ENCODE assay signal across 27 mouse cellular contexts in genomic region chr2:114020210-114020563, GRCm38 (mm10). TPM values are rescaled to one million over a fixed set of nuclear protein-coding genes. Genes with fewer than 3 reads are reported as not detected.
DNase-seq lines count a peak whose midpoint lies in the region; ATAC-seq lines count a peak whose summit lies in the region.
"Had no signal": no experiment of that assay in that cellular context is flagged by ENCODE, and none has a peak within 500 bp of the region (broad histone marks: within the 10 kb centered on the region; RNA-seq: fewer than 3 reads in every experiment).

No protein-coding gene starts in this region.

- H3K4me3 ChIP-seq in hindbrain, embryonic 11.5 days (ENCODE audit: low read depth, low read length): no peak overlapping the region
- H3K4me3 ChIP-seq in hindbrain, embryonic 10.5 days: no peak overlapping the region
- H3K4me3 ChIP-seq in midbrain, embryonic 11.5 days (ENCODE audit: low read depth, low read length): no peak overlapping the region
- no peak overlapping the region for H3K4me3 ChIP-seq in midbrain, embryonic 16.5 days (ENCODE audit: low read depth, low read length)
- no peak overlapping the region for H3K4me3 ChIP-seq in forebrain, embryonic 14.5 days (ENCODE audit: low read depth, low read length)
- no peak overlapping the region for H3K4me3 ChIP-seq in forebrain, embryonic 15.5 days
- no peak overlapping the region for H3K4me3 ChIP-seq in kidney, embryonic 15.5 days (replicated peaks)
- H3K4me3 ChIP-seq: embryonic facial prominence, embryonic 12.5 days; embryonic facial prominence, embryonic 15.5 days; heart, embryonic 12.5 days; heart, embryonic 15.5 days; hindbrain, embryonic 12.5 days; hindbrain, embryonic 15.5 days had no signal

- DNase-seq in hindbrain, embryonic 11.5 days (ENCODE audit: low spot score): no peak
- DNase-seq in hindbrain, embryonic 10.5 days (ENCODE audit: low spot score): no peak
- peak; percentile 31 for DNase-seq in midbrain, embryonic 11.5 days (ENCODE audit: low spot score, missing footprints)
- no peak for DNase-seq in forebrain, embryonic 14.5 days (ENCODE audit: low spot score)
- DNase-seq in neural tube, embryonic 10.5 days (ENCODE audit: extremely low spot score, low spot score): no peak
- DNase-seq: adrenal gland, adult 2 months; adrenal gland, postnatal 14 days; cerebellum, adult 11 months; cerebellum, adult 2 months; cerebellum, adult 9-11 months; cerebellum, postnatal 25 days; gastrocnemius, postnatal 14 days; heart, adult 11 months; heart, postnatal 10 days; heart, postnatal 36 days; kidney, adult 11 months had no signal

- ATAC-seq in hindbrain, embryonic 11.5 days (ENCODE audit: low FRiP score): peak; percentile 58
- ATAC-seq in midbrain, embryonic 11.5 days (ENCODE audit: low FRiP score): no peak
- ATAC-seq in midbrain, embryonic 16.5 days: no peak
- peak; percentile 51; the same call in 1 of the 2 replicates for ATAC-seq in forebrain, embryonic 14.5 days
- ATAC-seq in forebrain, embryonic 15.5 days (replicated peaks): peak; percentile 65
- ATAC-seq in kidney, embryonic 15.5 days (replicated peaks; ENCODE audit: low FRiP score): no peak
- ATAC-seq: CD4-positive, CD25-positive, alpha-beta regulatory T cell, adult 4 months had no signal

- no peak overlapping the region for H3K9ac ChIP-seq in hindbrain, embryonic 11.5 days (ENCODE audit: low read depth, low read length)
- H3K9ac ChIP-seq in midbrain, embryonic 11.5 days (ENCODE audit: low read length): no peak overlapping the region
- no peak overlapping the region for H3K9ac ChIP-seq in midbrain, embryonic 16.5 days (ENCODE audit: low read depth, low read length)
- H3K9ac ChIP-seq in forebrain, embryonic 14.5 days (ENCODE audit: low read length): no peak overlapping the region
- no peak overlapping the region for H3K9ac ChIP-seq in forebrain, embryonic 15.5 days (replicated peaks)
- no peak overlapping the region for H3K9ac ChIP-seq in kidney, embryonic 15.5 days
- H3K9ac ChIP-seq: embryonic facial prominence, embryonic 12.5 days; embryonic facial prominence, embryonic 15.5 days; heart, embryonic 12.5 days; heart, embryonic 15.5 days; hindbrain, embryonic 12.5 days; hindbrain, embryonic 15.5 days had no signal

- H3K36me3 ChIP-seq in hindbrain, embryonic 11.5 days (ENCODE audit: control insufficient read depth, insufficient read depth, low read length): no peaks in the 10 kb centered on the region
- no peaks in the 10 kb centered on the region for H3K36me3 ChIP-seq in hindbrain, embryonic 10.5 days
- H3K36me3 ChIP-seq in midbrain, embryonic 11.5 days (ENCODE audit: control insufficient read depth, insufficient read depth, low read length): no peaks in the 10 kb centered on the region
- H3K36me3 ChIP-seq in midbrain, embryonic 16.5 days (ENCODE audit: control insufficient read depth, insufficient read depth, low read length): no peaks in the 10 kb centered on the region; the same call in none of the 2 replicates
- H3K36me3 ChIP-seq in forebrain, embryonic 14.5 days (ENCODE audit: control insufficient read depth, insufficient read depth, low read length): no peaks in the 10 kb centered on the region
- H3K36me3 ChIP-seq in forebrain, embryonic 15.5 days: no peaks in the 10 kb centered on the region
- no peaks in the 10 kb centered on the region for H3K36me3 ChIP-seq in kidney, embryonic 15.5 days
- H3K36me3 ChIP-seq: embryonic facial prominence, embryonic 12.5 days; embryonic facial prominence, embryonic 15.5 days; heart, embryonic 12.5 days; heart, embryonic 15.5 days; hindbrain, embryonic 12.5 days; hindbrain, embryonic 15.5 days had no signal

- H3K27ac ChIP-seq in hindbrain, embryonic 11.5 days (ENCODE audit: low read depth, low read length): no peak overlapping the region
- no peak overlapping the region for H3K27ac ChIP-seq in hindbrain, embryonic 10.5 days
- H3K27ac ChIP-seq in midbrain, embryonic 11.5 days (ENCODE audit: low read depth, low read length): no peak overlapping the region
- H3K27ac ChIP-seq in midbrain, embryonic 16.5 days (ENCODE audit: low read length): no peak overlapping the region
- no peak overlapping the region for H3K27ac ChIP-seq in forebrain, embryonic 14.5 days (ENCODE audit: low read depth, low read length)
- peak overlapping the region; percentile 52 for H3K27ac ChIP-seq in forebrain, embryonic 15.5 days (replicated peaks)
- no peak overlapping the region for H3K27ac ChIP-seq in kidney, embryonic 15.5 days
- H3K27ac ChIP-seq: embryonic facial prominence, embryonic 12.5 days; embryonic facial prominence, embryonic 15.5 days; heart, embryonic 15.5 days; hindbrain, embryonic 12.5 days; hindbrain, embryonic 15.5 days had no signal

- no peak overlapping the region for H3K4me2 ChIP-seq in hindbrain, embryonic 11.5 days (replicated peaks; ENCODE audit: low read depth, low read length)
- no peak overlapping the region for H3K4me2 ChIP-seq in midbrain, embryonic 11.5 days
- no peak overlapping the region for H3K4me2 ChIP-seq in midbrain, embryonic 16.5 days (ENCODE audit: low read length)
- H3K4me2 ChIP-seq in forebrain, embryonic 14.5 days (ENCODE audit: low read length): no peak overlapping the region
- H3K4me2 ChIP-seq in forebrain, embryonic 15.5 days (replicated peaks): no peak overlapping the region
- no peak overlapping the region for H3K4me2 ChIP-seq in kidney, embryonic 15.5 days
- H3K4me2 ChIP-seq: embryonic facial prominence, embryonic 12.5 days; embryonic facial prominence, embryonic 15.5 days; heart, embryonic 12.5 days; heart, embryonic 15.5 days; hindbrain, embryonic 12.5 days; hindbrain, embryonic 15.5 days had no signal

- H3K4me1 ChIP-seq in hindbrain, embryonic 11.5 days (replicated peaks; ENCODE audit: control insufficient read depth, insufficient read depth, low read length): no peaks in the 10 kb centered on the region
- H3K4me1 ChIP-seq in hindbrain, embryonic 10.5 days (replicated peaks): 0 out of 2 replicates have a peak, but pooled peaks cover 6% of the 10 kb centered on the region
- H3K4me1 ChIP-seq in midbrain, embryonic 11.5 days (ENCODE audit: control insufficient read depth, insufficient read depth, low read length): no peaks in the 10 kb centered on the region
- H3K4me1 ChIP-seq in midbrain, embryonic 16.5 days (ENCODE audit: control insufficient read depth, insufficient read depth, low read length): peaks cover 9% of the 10 kb centered on the region; the same call in 1 of the 2 replicates
- H3K4me1 ChIP-seq in forebrain, embryonic 14.5 days (ENCODE audit: control insufficient read depth, insufficient read depth, low read length): no peaks in the 10 kb centered on the region; the same call in 1 of the 2 replicates
- peaks cover 18% of the 10 kb centered on the region for H3K4me1 ChIP-seq in forebrain, embryonic 15.5 days
- no peaks in the 10 kb centered on the region for H3K4me1 ChIP-seq in kidney, embryonic 15.5 days
- H3K4me1 ChIP-seq: embryonic facial prominence, embryonic 12.5 days; embryonic facial prominence, embryonic 15.5 days; heart, embryonic 12.5 days; heart, embryonic 15.5 days had no signal

- H3K27me3 ChIP-seq in hindbrain, embryonic 11.5 days (ENCODE audit: control insufficient read depth, insufficient read depth, low read length): no peaks in the 10 kb centered on the region
- peaks cover 8% of the 10 kb centered on the region; the same call in 1 of the 2 replicates for H3K27me3 ChIP-seq in hindbrain, embryonic 10.5 days (ENCODE audit: insufficient read depth, poor library complexity, severe bottlenecking)
- no peaks in the 10 kb centered on the region for H3K27me3 ChIP-seq in midbrain, embryonic 11.5 days (ENCODE audit: control insufficient read depth, insufficient read depth, low read length)
- H3K27me3 ChIP-seq in midbrain, embryonic 16.5 days (ENCODE audit: control insufficient read depth, insufficient read depth, low read depth, low read length): no peaks in the 10 kb centered on the region
- 0 out of 2 replicates have a peak, but pooled peaks cover 4% of the 10 kb centered on the region for H3K27me3 ChIP-seq in forebrain, embryonic 14.5 days (replicated peaks; ENCODE audit: control insufficient read depth, insufficient read depth, low read length)
- H3K27me3 ChIP-seq in forebrain, embryonic 15.5 days: 0 out of 2 replicates have a peak, but pooled peaks cover under 1% of the 10 kb centered on the region
- H3K27me3 ChIP-seq in kidney, embryonic 15.5 days: peaks cover 22% of the 10 kb centered on the region
- H3K27me3 ChIP-seq: hindbrain, embryonic 15.5 days had no signal

- H3K9me3 ChIP-seq in hindbrain, embryonic 11.5 days (ENCODE audit: control insufficient read depth, low read length): no peaks in the 10 kb centered on the region
- H3K9me3 ChIP-seq in hindbrain, embryonic 10.5 days: no peaks in the 10 kb centered on the region
- no peaks in the 10 kb centered on the region for H3K9me3 ChIP-seq in midbrain, embryonic 11.5 days (ENCODE audit: control insufficient read depth, low read length)
- no peaks in the 10 kb centered on the region for H3K9me3 ChIP-seq in midbrain, embryonic 16.5 days (replicated peaks; ENCODE audit: control insufficient read depth, low read length, poor library complexity, severe bottlenecking)
- no peaks in the 10 kb centered on the region for H3K9me3 ChIP-seq in forebrain, embryonic 14.5 days (replicated peaks; ENCODE audit: control insufficient read depth, low read length)
- H3K9me3 ChIP-seq in forebrain, embryonic 15.5 days: no peaks in the 10 kb centered on the region
- H3K9me3 ChIP-seq in kidney, embryonic 15.5 days (replicated peaks): no peaks in the 10 kb centered on the region
- H3K9me3 ChIP-seq: embryonic facial prominence, embryonic 12.5 days; embryonic facial prominence, embryonic 15.5 days; heart, embryonic 12.5 days; heart, embryonic 15.5 days; hindbrain, embryonic 12.5 days; hindbrain, embryonic 15.5 days had no signal

RNA-seq across cellular contexts. Expression of gene Gjd2, which starts 6.8 kb away (rescaled TPM):
- polyA plus RNA-seq in hindbrain, embryonic 11.5 days (2014; fragmentation: Nextera tagmentation; extraction: Ambion mirVana): 0.59 and 0.73 TPM in 2 replicates
- 0.17 and 0.48 TPM in 2 replicates for polyA plus RNA-seq in hindbrain, embryonic 10.5 days (2016; fragmentation: Nextera tagmentation; extraction: Ambion mirVana)
- polyA plus RNA-seq in midbrain, embryonic 11.5 days (2014; fragmentation: Nextera tagmentation; extraction: Ambion mirVana): 0.82 and 1.1 TPM in 2 replicates
- polyA plus RNA-seq in midbrain, embryonic 16.5 days (2015; fragmentation: Nextera tagmentation; extraction: Ambion mirVana): 10.5 and 11.9 TPM in 2 replicates
- polyA plus RNA-seq in forebrain, embryonic 14.5 days (2014; fragmentation: Nextera tagmentation; extraction: Ambion mirVana): 2.9 and 3.0 TPM in 2 replicates
- polyA plus RNA-seq in forebrain, embryonic 15.5 days (2015; fragmentation: Nextera tagmentation; extraction: Ambion mirVana): 3.4 and 3.6 TPM in 2 replicates
- 0.38 and 0.41 TPM in 2 replicates for polyA plus RNA-seq in kidney, embryonic 15.5 days (2015; fragmentation: Nextera tagmentation; extraction: Ambion mirVana)
- polyA plus RNA-seq: C2C12; CD4-positive, CD25-positive, alpha-beta regulatory T cell, adult 4 months; heart, embryonic 12.5 days had no signal

RNA-seq across cellular contexts. Expression of gene Actc1, which starts 33.2 kb away (rescaled TPM):
- polyA plus RNA-seq in hindbrain, embryonic 11.5 days (2014; fragmentation: Nextera tagmentation; extraction: Ambion mirVana): 23.0 and 48.0 TPM in 2 replicates
- 6.3 and 16.5 TPM in 2 replicates for polyA plus RNA-seq in hindbrain, embryonic 10.5 days (2016; fragmentation: Nextera tagmentation; extraction: Ambion mirVana)
- 1.6 and 2.0 TPM in 2 replicates for polyA plus RNA-seq in midbrain, embryonic 11.5 days (2014; fragmentation: Nextera tagmentation; extraction: Ambion mirVana)
- 0.51 and 0.97 TPM in 2 replicates for polyA plus RNA-seq in midbrain, embryonic 16.5 days (2015; fragmentation: Nextera tagmentation; extraction: Ambion mirVana)
- polyA plus RNA-seq in forebrain, embryonic 14.5 days (2014; fragmentation: Nextera tagmentation; extraction: Ambion mirVana): 0.43 and 0.57 TPM in 2 replicates
- polyA plus RNA-seq in forebrain, embryonic 15.5 days (2015; fragmentation: Nextera tagmentation; extraction: Ambion mirVana): 2.4 and 22.2 TPM in 2 replicates
- 101 and 151 TPM in 2 replicates for polyA plus RNA-seq in kidney, embryonic 15.5 days (2015; fragmentation: Nextera tagmentation; extraction: Ambion mirVana)
- polyA plus RNA-seq: CD4-positive, CD25-positive, alpha-beta regulatory T cell, adult 4 months; cerebellum, adult 2 months had no signal

Comparison
In these comparisons a context has a peak if more than half of its experiments do, and no peak if none do; other contexts are left out.
1. ATAC-seq: peak in hindbrain, embryonic 11.5 days (single experiment), forebrain, embryonic 14.5 days (single experiment) and forebrain, embryonic 15.5 days (single experiment); none in midbrain, embryonic 11.5 days (single experiment), midbrain, embryonic 16.5 days (single experiment) and kidney, embryonic 15.5 days (single experiment).